ENCODE assay signal across 8 mouse cellular contexts in the genomic region with DNA sequence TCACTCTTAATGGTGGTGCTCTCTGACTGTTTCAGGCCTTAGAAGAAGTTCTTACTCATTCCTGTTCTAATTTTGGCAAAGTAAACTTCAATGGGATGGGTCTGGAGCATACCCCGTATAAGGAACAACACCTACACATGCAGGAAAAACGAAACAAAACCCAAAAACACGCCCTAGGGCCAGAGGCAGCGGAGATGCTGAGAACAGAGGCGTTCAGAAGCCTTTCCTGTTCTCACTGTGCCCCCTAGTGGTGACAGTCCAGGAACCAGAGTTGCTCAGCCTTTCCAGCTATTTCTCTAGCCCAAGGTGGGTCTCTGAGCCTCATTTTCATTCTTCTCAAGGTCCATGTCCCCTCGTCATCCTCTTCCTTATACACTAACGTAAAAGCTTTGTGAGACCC. TPM values are rescaled to one million over a fixed set of nuclear protein-coding genes. Genes with fewer than 3 reads are reported as not detected.
A peak's percentile ranks its signal among the peaks of the same experiment; 100 is the strongest.
DNase-seq lines count a peak whose midpoint lies in the region; ATAC-seq and TF ChIP-seq lines count a peak whose summit lies in the region.

No protein-coding gene starts in this region.

- H3K36me3 ChIP-seq in kidney, postnatal 0 days (ENCODE audit: insufficient read depth, low read length) = no peaks in the 10 kb centered on the region
- no peaks in the 10 kb centered on the region for H3K36me3 ChIP-seq in limb, embryonic 15.5 days

- H3K27ac ChIP-seq in gastrocnemius, adult 2 months = no peak overlapping the region
- H3K27ac ChIP-seq in kidney, postnatal 0 days = no peak overlapping the region
- no peak overlapping the region for H3K27ac ChIP-seq in limb, embryonic 15.5 days

- no peaks in the 10 kb centered on the region for H3K9me3 ChIP-seq in kidney, postnatal 0 days (replicated peaks; ENCODE audit: low read length)
- H3K9me3 ChIP-seq in limb, embryonic 15.5 days = no peaks in the 10 kb centered on the region

- peak; percentile 68 for DNase-seq in A20 (ENCODE audit: low read depth, low spot score)
- peak; percentile 82 for DNase-seq in ZHBTc4 (ENCODE audit: low read depth, low spot score)
- DNase-seq in cerebellum, postnatal 36 days = peak; percentile 66 to 75
- peak; percentile 58 for DNase-seq in gastrocnemius, adult 2 months
- DNase-seq in kidney, postnatal 0 days (ENCODE audit: low spot score) = peak; percentile 79
- peak; percentile 73 for DNase-seq in neural tube, embryonic 10.5 days (ENCODE audit: extremely low spot score, low spot score)
- peak; percentile 51 for DNase-seq in telencephalon, adult 2 months (ENCODE audit: low read depth, low spot score)

- H3K27me3 ChIP-seq in kidney, postnatal 0 days (ENCODE audit: insufficient read depth, low read length) = no peaks in the 10 kb centered on the region
- H3K27me3 ChIP-seq in limb, embryonic 15.5 days = no peaks in the 10 kb centered on the region

- ATAC-seq in kidney, postnatal 0 days (replicated peaks; ENCODE audit: low FRiP score, low read depth) = no peak; the same call in 1 of the 2 replicates
- ATAC-seq in limb, embryonic 15.5 days (ENCODE audit: insufficient number of reproducible peaks, low FRiP score, low TSS enrichment, low read depth) = 0 out of 2 replicates have a peak, but pooled peaks have one; percentile 44

- H3K4me2 ChIP-seq in kidney, postnatal 0 days (ENCODE audit: low read length) = no peak overlapping the region
- no peak overlapping the region for H3K4me2 ChIP-seq in limb, embryonic 15.5 days

- intact Hi-C loops in gastrocnemius, adult 2 months (cut with DNase I) = loop anchor here (2.0 kb wide), 1 partner anchor 81 kb away; no protein-coding TSS in a partner anchor

- H3K4me3 ChIP-seq in gastrocnemius, adult 2 months = no peak overlapping the region
- no peak overlapping the region for H3K4me3 ChIP-seq in kidney, postnatal 0 days (replicated peaks; ENCODE audit: low read depth, low read length)
- no peak overlapping the region for H3K4me3 ChIP-seq in limb, embryonic 15.5 days

- no peaks in the 10 kb centered on the region for H3K4me1 ChIP-seq in kidney, postnatal 0 days (replicated peaks; ENCODE audit: insufficient read depth, low read length)
- H3K4me1 ChIP-seq in limb, embryonic 15.5 days = peaks cover 2% of the 10 kb centered on the region; the same call in 1 of the 2 replicates

- no peak overlapping the region for H3K9ac ChIP-seq in kidney, postnatal 0 days (ENCODE audit: low read depth, low read length)
- no peak overlapping the region for H3K9ac ChIP-seq in limb, embryonic 15.5 days

- peak; percentile 89 for TF ChIP-seq CTCF in gastrocnemius, adult 2 months (IDR thresholded peaks at IDR 0.05)
- TF ChIP-seq CTCF in kidney, postnatal 0 days (IDR thresholded peaks at IDR 0.05; ENCODE audit: low read depth) = peak; percentile 92

- 19% methylated on average over 7 of the region's 7 CpGs for WGBS in kidney, postnatal 0 days
- 19% methylated on average over 7 of the region's 7 CpGs for WGBS in limb, embryonic 15.5 days

RNA-seq across cellular contexts. Expression of a gene that starts 25.1 kb away (rescaled TPM):
- not detected for total RNA-seq in gastrocnemius, adult 2 months (2021)
- 0.36 and 0.56 TPM in 2 replicates for polyA plus RNA-seq in kidney, postnatal 0 days (2015; fragmentation: Nextera tagmentation; extraction: Ambion mirVana)
- polyA plus RNA-seq in limb, embryonic 15.5 days (2015; fragmentation: Nextera tagmentation; extraction: Ambion mirVana) = 0.05 and 0.14 TPM in 2 replicates
